Mouse (Mus musculus): ENCODE results near the gene Olfr851.

Gene Olfr851

DNA sequence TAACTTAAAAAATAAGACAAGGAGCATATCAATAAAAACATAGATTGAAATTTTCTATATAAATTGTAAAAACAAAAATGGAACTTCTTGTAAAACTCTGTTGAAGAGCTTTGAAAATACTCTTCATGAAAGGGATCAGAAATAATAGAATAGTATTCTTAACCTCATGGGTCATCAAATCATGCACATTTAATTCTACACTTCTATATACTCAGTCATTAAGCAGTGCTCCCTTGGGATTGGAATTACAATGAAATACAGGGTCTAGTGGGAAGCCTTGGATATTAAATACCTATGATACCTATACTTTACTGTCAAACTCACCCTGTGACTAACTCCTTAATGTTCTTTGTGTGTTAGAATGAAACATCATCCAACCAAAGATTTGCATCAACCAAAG lies at the start of gene Olfr851:
Gene Olfr851, plus strand, starts transcription at position 301 of the 400 bp plus-strand sequence.
- DNase-seq (ENCODE audit: low spot score in 2 of 2), result no peak

DNA sequence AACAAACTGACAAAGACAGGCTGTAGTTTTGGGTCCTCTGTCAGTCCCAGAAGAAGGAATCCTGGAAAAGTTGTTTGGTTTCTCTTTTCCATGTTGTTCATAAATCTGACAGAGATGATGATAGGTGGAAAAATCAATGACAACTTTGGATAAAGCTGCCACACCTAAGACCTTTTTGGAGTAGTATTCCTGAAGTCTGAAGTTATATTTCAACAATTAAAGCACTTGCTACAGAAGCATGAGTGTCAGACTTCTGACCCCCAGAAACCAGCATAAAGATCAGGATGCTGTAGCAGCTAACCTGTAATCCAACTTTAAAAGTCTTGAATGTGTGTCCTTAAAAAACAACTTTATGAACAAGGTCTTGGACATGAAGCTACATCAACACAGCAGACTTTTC lies 14.9 kb upstream of the Olfr851 start, which contains the start of gene Olfr850:
Gene Olfr850, minus strand, starts transcription at position 101 of the 400 bp plus-strand sequence.
- DNase-seq (ENCODE audit: low spot score in 2 of 2), result no peak

DNA sequence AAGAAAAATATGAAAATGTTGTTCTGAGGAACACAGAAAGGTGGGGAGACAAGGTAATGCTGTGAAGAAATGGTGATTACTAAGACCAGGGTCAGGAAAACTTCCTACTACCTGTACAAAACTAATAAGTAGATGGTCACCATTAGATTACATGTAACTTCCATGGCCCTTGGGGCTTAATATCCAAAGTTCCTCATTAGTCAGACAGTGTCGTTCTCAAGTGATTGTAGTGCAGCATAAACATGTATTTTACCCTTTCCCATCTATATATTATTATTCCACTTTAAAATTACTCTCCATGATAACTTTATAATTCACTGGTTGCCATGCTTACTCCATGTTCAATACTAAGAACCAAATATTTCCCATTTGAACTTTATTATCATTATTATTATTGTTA lies 47.9 kb downstream of the Olfr851 start, which contains the start of gene Olfr853:
Gene Olfr853, minus strand, starts transcription at position 101 of the 400 bp plus-strand sequence.
- DNase-seq (ENCODE audit: low spot score in 2 of 2), result no peak

Measured in urinary bladder, postnatal 4 days (tissue).